Mouse (Mus musculus): ENCODE data around the gene Sapcd1. TPM values are rescaled to one million over a fixed set of nuclear protein-coding genes. Genes with fewer than 3 reads are reported as not detected.

The Sapcd1 gene
- polyA plus RNA-seq, 1 experiment: 0.14 TPM

DNA sequence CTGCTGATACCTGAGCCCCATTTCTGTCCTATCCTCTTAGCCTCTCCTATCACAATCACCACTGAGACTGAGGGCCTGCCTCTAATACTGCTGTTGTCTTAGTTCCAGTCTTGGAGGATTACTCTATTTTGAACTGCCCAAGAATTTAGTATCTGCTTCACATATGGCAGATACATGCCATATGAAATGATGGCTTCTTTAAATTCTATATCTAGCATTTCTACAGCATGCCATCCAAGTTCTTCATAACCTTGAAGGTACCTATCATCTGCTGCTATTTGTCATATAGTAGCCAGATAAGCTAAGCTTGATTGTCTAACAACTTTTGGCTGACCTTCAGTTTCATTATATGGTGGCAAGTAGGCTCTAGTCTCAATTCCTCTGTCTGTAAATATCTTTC lies 33.1 kb downstream of the Sapcd1 start:
- no peak for TF ChIP-seq MAX (IDR thresholded peaks at IDR 0.05; ENCODE audit: low read depth)
- no peak for TF ChIP-seq REST (IDR thresholded peaks at IDR 0.05; ENCODE audit: insufficient read depth, insufficient read length)
- TF ChIP-seq E2F4 (IDR thresholded peaks at IDR 0.05; ENCODE audit: insufficient read depth): no peak
- no peak for TF ChIP-seq MYOG (IDR thresholded peaks at IDR 0.05; ENCODE audit: control insufficient read depth in 1 of 3, insufficient read depth in 1 of 3, insufficient read length in 2 of 3, low read depth in 2 of 3)
- TF ChIP-seq POLR2A (IDR thresholded peaks at IDR 0.05; ENCODE audit: insufficient read length, low read depth): no peak
- no peak for TF ChIP-seq MYOD1 (IDR thresholded peaks at IDR 0.05; ENCODE audit: control insufficient read depth in 1 of 3, insufficient read length in 2 of 3, low read depth in 2 of 3)
- no peak for TF ChIP-seq POLR2AphosphoS2 (IDR thresholded peaks at IDR 0.05; ENCODE audit: insufficient read length, low read depth)
- no peak for TF ChIP-seq SRF (IDR thresholded peaks at IDR 0.05; ENCODE audit: control insufficient read depth, insufficient read length, low read depth)
- TF ChIP-seq TCF3 (IDR thresholded peaks at IDR 0.05; ENCODE audit: insufficient read length, low read depth): no peak
- TF ChIP-seq USF1 (IDR thresholded peaks at IDR 0.05; ENCODE audit: low read depth): no peak
- TF ChIP-seq CEBPB (IDR thresholded peaks at IDR 0.05; ENCODE audit: insufficient read depth, poor library complexity, severe bottlenecking): no peak
- TF ChIP-seq TCF12 (IDR thresholded peaks at IDR 0.05; ENCODE audit: insufficient read depth, poor library complexity, severe bottlenecking): no peak
- peaks cover 24% of the 10 kb centered on the region for H3K79me2 ChIP-seq (ENCODE audit: control insufficient read depth, insufficient read depth)
- H3K4me2 ChIP-seq (ENCODE audit: low read depth): no peak overlapping the region
- no peak overlapping the region for H3K4me3 ChIP-seq
- no peaks in the 10 kb centered on the region for H3K27me3 ChIP-seq (ENCODE audit: control insufficient read depth, insufficient read depth, insufficient read length)
- no peak overlapping the region for H3ac ChIP-seq (ENCODE audit: control insufficient read depth, insufficient read length)
- H3K36me3 ChIP-seq (ENCODE audit: control insufficient read depth, insufficient read depth): peaks cover 18% of the 10 kb centered on the region

DNA sequence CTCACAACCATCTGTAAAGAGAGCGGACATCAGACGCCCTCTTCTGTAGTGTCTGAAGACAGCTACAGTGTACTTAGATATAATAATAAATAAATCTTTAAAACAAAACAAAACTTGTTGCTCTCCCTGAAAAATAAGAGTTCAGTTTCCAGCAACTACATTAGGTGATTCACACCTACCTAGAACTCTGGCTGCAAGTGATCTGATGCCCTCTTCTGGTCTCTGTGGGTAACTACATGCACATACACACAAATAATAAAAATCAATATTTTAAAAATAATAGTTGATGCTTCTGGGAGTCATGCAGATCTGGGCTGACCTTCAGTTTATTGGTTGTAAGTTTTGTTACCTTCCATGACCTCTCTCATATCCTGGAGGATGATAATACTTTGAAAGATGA lies 43.6 kb downstream of the Sapcd1 start:
- no peak overlapping the region for H3K4me3 ChIP-seq
- H3ac ChIP-seq (ENCODE audit: control insufficient read depth, insufficient read length): no peak overlapping the region
- no peak overlapping the region for H3K4me2 ChIP-seq (ENCODE audit: low read depth)
- H3K79me2 ChIP-seq (ENCODE audit: control insufficient read depth, insufficient read depth): peaks cover 43% of the 10 kb centered on the region
- TF ChIP-seq TCF12 (IDR thresholded peaks at IDR 0.05; ENCODE audit: insufficient read depth, poor library complexity, severe bottlenecking) (no peak), MYOD1 (IDR thresholded peaks at IDR 0.05; ENCODE audit: control insufficient read depth in 1 of 3, insufficient read length in 2 of 3, low read depth in 2 of 3) (no peak)
- H3K27me3 ChIP-seq (ENCODE audit: control insufficient read depth, insufficient read depth, insufficient read length): no peaks in the 10 kb centered on the region
- H3K36me3 ChIP-seq (ENCODE audit: control insufficient read depth, insufficient read depth): peaks cover 27% of the 10 kb centered on the region

DNA sequence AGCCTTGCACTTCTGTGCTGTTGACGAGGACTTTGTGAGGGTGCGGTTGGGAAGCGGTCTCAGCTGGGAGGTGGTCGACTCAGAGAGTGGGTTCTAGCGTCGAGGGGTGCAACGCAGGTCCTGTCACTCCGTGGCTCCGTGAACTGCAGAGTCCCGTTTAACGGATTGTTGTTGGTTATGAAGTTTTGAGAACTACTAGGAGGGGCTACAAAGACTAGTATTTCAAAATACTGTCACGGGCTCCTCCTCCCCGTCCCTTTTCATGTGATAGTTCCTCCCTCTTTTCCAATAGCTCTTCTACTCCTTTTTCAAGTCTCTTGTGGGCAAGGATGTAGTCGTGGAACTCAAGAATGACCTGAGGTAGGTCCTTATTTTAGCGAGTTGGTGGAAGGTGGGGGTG lies 45.5 kb downstream of the Sapcd1 start:
- Histone ChIP-seq H3K4me2 (ENCODE audit: low read depth) (peak overlapping the region; percentile 84), H3ac (ENCODE audit: control insufficient read depth, insufficient read length) (peak overlapping the region; percentile 73), H3K27me3 (ENCODE audit: control insufficient read depth, insufficient read depth, insufficient read length) (no peaks in the 10 kb centered on the region), H3K4me3 (peak overlapping the region; percentile 71), H3K36me3 (ENCODE audit: control insufficient read depth, insufficient read depth) (peaks cover 18% of the 10 kb centered on the region), H3K79me2 (ENCODE audit: control insufficient read depth, insufficient read depth) (peaks cover 43% of the 10 kb centered on the region)
- TF ChIP-seq E2F4 (IDR thresholded peaks at IDR 0.05; ENCODE audit: insufficient read depth): no peak
- no peak for TF ChIP-seq MYOG (IDR thresholded peaks at IDR 0.05; ENCODE audit: control insufficient read depth in 1 of 3, insufficient read depth in 1 of 3, insufficient read length in 2 of 3, low read depth in 2 of 3)
- TF ChIP-seq TCF12 (IDR thresholded peaks at IDR 0.05; ENCODE audit: insufficient read depth, poor library complexity, severe bottlenecking): no peak
- TF ChIP-seq MAX (IDR thresholded peaks at IDR 0.05; ENCODE audit: low read depth): no peak
- no peak for TF ChIP-seq REST (IDR thresholded peaks at IDR 0.05; ENCODE audit: insufficient read depth, insufficient read length)
- no peak for TF ChIP-seq POLR2A (IDR thresholded peaks at IDR 0.05; ENCODE audit: insufficient read length, low read depth)
- no peak for TF ChIP-seq POLR2AphosphoS2 (IDR thresholded peaks at IDR 0.05; ENCODE audit: insufficient read length, low read depth)
- TF ChIP-seq CEBPB (IDR thresholded peaks at IDR 0.05; ENCODE audit: insufficient read depth, poor library complexity, severe bottlenecking): no peak
- TF ChIP-seq MYOD1 (IDR thresholded peaks at IDR 0.05; ENCODE audit: control insufficient read depth in 1 of 3, insufficient read length in 2 of 3, low read depth in 2 of 3): no peak
- no peak for TF ChIP-seq USF1 (IDR thresholded peaks at IDR 0.05; ENCODE audit: low read depth)

DNA sequence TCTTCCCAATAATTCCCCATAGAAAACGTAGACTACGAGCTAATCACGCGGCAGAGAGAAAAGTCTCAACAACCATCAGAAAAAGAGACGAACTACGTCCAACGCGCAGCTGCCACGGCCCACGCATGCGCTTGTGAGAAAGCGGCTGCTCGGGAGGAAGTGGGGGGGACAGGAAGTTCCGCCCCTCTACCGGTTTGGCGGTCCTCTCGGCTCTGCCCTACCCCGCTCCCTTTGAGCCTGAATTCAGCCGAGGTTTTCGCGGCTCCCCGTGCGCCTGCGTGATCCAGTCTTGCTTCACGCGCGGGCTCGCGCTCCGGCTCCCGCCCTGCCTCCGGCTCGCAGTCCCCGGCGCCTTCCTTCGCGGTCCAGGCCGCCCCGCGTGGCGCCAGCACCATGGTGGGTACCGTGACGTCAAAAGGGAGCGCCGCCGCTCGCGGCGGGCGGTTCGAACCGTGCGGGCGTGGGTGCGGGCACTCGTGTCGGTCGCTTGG lies 46.1 kb downstream of the Sapcd1 start, which contains the start of gene Lsm2:
Gene Lsm2 (plus strand): TSS at position 173 of the 491 bp plus-strand sequence.
- Histone ChIP-seq H3K36me3 (ENCODE audit: control insufficient read depth, insufficient read depth) (peaks cover 18% of the 10 kb centered on the region), H3ac (ENCODE audit: control insufficient read depth, insufficient read length) (peak within 1 kb of the TSS; percentile 73), H3K27me3 (ENCODE audit: control insufficient read depth, insufficient read depth, insufficient read length) (no peaks in the 10 kb centered on the region), H3K4me3 (peak within 1 kb of the TSS; percentile 71), H3K79me2 (ENCODE audit: control insufficient read depth, insufficient read depth) (peaks cover 43% of the 10 kb centered on the region), H3K4me2 (ENCODE audit: low read depth) (peak within 1 kb of the TSS; percentile 97)
- TF ChIP-seq SRF (IDR thresholded peaks at IDR 0.05; ENCODE audit: control insufficient read depth, insufficient read length, low read depth) (peak; percentile 53), POLR2AphosphoS2 (IDR thresholded peaks at IDR 0.05; ENCODE audit: insufficient read length, low read depth) (peak; percentile 93), TCF3 (IDR thresholded peaks at IDR 0.05; ENCODE audit: insufficient read length, low read depth) (no peak), E2F4 (IDR thresholded peaks at IDR 0.05; ENCODE audit: insufficient read depth) (peak; percentile 97), CEBPB (IDR thresholded peaks at IDR 0.05; ENCODE audit: insufficient read depth, poor library complexity, severe bottlenecking) (no peak), MYOG (IDR thresholded peaks at IDR 0.05; ENCODE audit: control insufficient read depth in 1 of 3, insufficient read depth in 1 of 3, insufficient read length in 2 of 3, low read depth in 2 of 3) (peak in 2 of 3 experiments; percentile 71), POLR2A (IDR thresholded peaks at IDR 0.05; ENCODE audit: insufficient read length, low read depth) (peak; percentile 79), MYOD1 (IDR thresholded peaks at IDR 0.05; ENCODE audit: control insufficient read depth in 1 of 3, insufficient read length in 2 of 3, low read depth in 2 of 3) (peak in 2 of 3 experiments; percentile 74 to 75), MAX (IDR thresholded peaks at IDR 0.05; ENCODE audit: low read depth) (no peak)

DNA sequence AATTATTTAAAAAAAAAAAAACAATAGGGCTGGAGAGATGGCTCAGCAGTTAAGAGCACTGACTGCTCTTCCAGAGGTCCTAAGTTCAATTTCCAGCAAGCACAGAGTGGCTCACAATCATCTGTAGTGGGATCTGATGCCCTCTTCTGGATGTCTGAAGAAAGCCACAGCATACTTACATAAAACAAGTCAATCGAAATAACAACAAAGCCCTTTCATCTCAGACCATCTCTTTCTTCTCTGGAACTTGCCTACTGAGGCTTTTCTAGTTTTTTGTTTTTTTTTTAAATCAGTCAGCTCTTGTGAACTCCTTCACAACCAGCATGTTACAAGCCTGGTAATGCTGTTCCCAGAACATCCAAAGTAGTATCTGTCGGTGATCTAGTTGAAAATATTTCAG lies 47.2 kb downstream of the Sapcd1 start:
- Histone ChIP-seq H3K27me3 (ENCODE audit: control insufficient read depth, insufficient read depth, insufficient read length) (no peaks in the 10 kb centered on the region), H3ac (ENCODE audit: control insufficient read depth, insufficient read length) (no peak overlapping the region), H3K36me3 (ENCODE audit: control insufficient read depth, insufficient read depth) (peaks cover 8% of the 10 kb centered on the region), H3K4me3 (peak overlapping the region; percentile 71), H3K4me2 (ENCODE audit: low read depth) (peak overlapping the region; percentile 97), H3K79me2 (ENCODE audit: control insufficient read depth, insufficient read depth) (peaks cover 43% of the 10 kb centered on the region)
- TF ChIP-seq CEBPB (IDR thresholded peaks at IDR 0.05; ENCODE audit: insufficient read depth, poor library complexity, severe bottlenecking) (no peak), MYOD1 (IDR thresholded peaks at IDR 0.05; ENCODE audit: control insufficient read depth in 1 of 3, insufficient read length in 2 of 3, low read depth in 2 of 3) (no peak), USF1 (IDR thresholded peaks at IDR 0.05; ENCODE audit: low read depth) (no peak), MYOG (IDR thresholded peaks at IDR 0.05; ENCODE audit: control insufficient read depth in 1 of 3, insufficient read depth in 1 of 3, insufficient read length in 2 of 3, low read depth in 2 of 3) (no peak), POLR2A (IDR thresholded peaks at IDR 0.05; ENCODE audit: insufficient read length, low read depth) (no peak), MAX (IDR thresholded peaks at IDR 0.05; ENCODE audit: low read depth) (no peak), REST (IDR thresholded peaks at IDR 0.05; ENCODE audit: insufficient read depth, insufficient read length) (no peak), E2F4 (IDR thresholded peaks at IDR 0.05; ENCODE audit: insufficient read depth) (no peak), POLR2AphosphoS2 (IDR thresholded peaks at IDR 0.05; ENCODE audit: insufficient read length, low read depth) (no peak), TCF12 (IDR thresholded peaks at IDR 0.05; ENCODE audit: insufficient read depth, poor library complexity, severe bottlenecking) (no peak), TCF3 (IDR thresholded peaks at IDR 0.05; ENCODE audit: insufficient read length, low read depth) (no peak), SRF (IDR thresholded peaks at IDR 0.05; ENCODE audit: control insufficient read depth, insufficient read length, low read depth) (no peak)

Data from myocyte (in vitro differentiated cells).